Mouse (Mus musculus): ENCODE data around the gene Mapk3. TPM values are rescaled to one million over a fixed set of nuclear protein-coding genes. Genes with fewer than 3 reads are reported as not detected.
A peak's percentile ranks its signal among the peaks of the same experiment; 100 is the strongest.

Gene Mapk3
- polyA plus RNA-seq, 1 experiment from 2014 or later: 47.3 TPM

GRCm38 (mm10) chr7:126802134-126802889 lies 42.9 kb downstream of the Mapk3 start:
- Histone ChIP-seq H3K27ac (no peak overlapping the region), H3K36me3 (peaks cover 64% of the 10 kb centered on the region), H3K9me3 (replicated peaks) (no peaks in the 10 kb centered on the region), H3K27me3 (ENCODE audit: low read depth, poor library complexity, severe bottlenecking) (no peaks in the 10 kb centered on the region), H3K4me3 (no peak overlapping the region), H3K4me1 (peaks cover 27% of the 10 kb centered on the region)
- no peak for DNase-seq (ENCODE audit: low spot score)
- 87% methylated on average over 11 of the region's 11 CpGs for WGBS

DNA sequence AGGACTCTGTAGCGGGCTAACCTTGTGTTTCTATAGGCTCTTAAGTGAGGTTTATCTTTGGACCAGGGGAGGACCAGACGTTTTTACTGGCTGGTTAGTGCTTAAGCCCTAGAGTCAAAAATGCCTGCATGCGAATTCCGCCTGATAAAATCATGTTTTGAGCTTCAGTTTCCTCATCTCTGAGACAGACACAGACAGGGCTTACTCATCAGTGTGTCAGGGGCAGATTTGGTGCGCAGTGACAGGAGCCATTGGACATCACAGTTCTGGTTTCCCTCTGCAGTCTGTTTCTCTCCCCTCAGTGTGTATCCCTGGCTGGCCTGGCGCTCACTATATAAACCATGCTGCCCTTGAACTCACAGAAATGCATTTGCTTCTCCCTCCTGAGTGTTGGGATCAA lies 43.8 kb downstream of the Mapk3 start:
- H3K27ac ChIP-seq: no peak overlapping the region
- H3K36me3 ChIP-seq: peaks cover 62% of the 10 kb centered on the region
- H3K4me1 ChIP-seq: peaks cover 27% of the 10 kb centered on the region
- 90% methylated on average over 6 of the region's 6 CpGs for WGBS
- H3K27me3 ChIP-seq (ENCODE audit: low read depth, poor library complexity, severe bottlenecking): no peaks in the 10 kb centered on the region
- DNase-seq (ENCODE audit: low spot score): no peak
- no peaks in the 10 kb centered on the region for H3K9me3 ChIP-seq (replicated peaks)
- H3K4me3 ChIP-seq: no peak overlapping the region

DNA sequence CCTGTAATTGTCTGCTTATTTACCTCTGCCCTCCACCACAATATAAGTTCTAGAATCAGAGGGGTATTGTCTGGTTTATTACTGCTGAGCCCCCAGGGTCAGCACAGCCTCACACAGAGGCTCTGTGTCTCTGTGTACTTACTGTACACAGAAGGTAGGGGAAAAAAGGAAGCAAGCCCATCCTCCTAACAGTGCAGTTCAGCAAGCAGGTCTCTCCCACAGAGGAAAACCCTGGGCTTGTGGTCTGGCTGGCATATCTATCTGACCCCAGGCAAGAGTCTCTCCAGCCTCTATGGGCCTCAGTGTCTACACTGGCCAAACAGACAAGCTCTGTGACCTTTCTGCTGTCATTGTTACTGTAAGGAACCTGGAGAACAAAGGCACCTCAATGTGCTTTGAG lies 44.4 kb downstream of the Mapk3 start:
- H3K4me1 ChIP-seq: peaks cover 33% of the 10 kb centered on the region
- no peak overlapping the region for H3K4me3 ChIP-seq
- H3K9me3 ChIP-seq (replicated peaks): no peaks in the 10 kb centered on the region
- H3K27ac ChIP-seq: no peak overlapping the region
- DNase-seq (ENCODE audit: low spot score): no peak
- H3K27me3 ChIP-seq (ENCODE audit: low read depth, poor library complexity, severe bottlenecking): no peaks in the 10 kb centered on the region
- peaks cover 62% of the 10 kb centered on the region for H3K36me3 ChIP-seq

DNA sequence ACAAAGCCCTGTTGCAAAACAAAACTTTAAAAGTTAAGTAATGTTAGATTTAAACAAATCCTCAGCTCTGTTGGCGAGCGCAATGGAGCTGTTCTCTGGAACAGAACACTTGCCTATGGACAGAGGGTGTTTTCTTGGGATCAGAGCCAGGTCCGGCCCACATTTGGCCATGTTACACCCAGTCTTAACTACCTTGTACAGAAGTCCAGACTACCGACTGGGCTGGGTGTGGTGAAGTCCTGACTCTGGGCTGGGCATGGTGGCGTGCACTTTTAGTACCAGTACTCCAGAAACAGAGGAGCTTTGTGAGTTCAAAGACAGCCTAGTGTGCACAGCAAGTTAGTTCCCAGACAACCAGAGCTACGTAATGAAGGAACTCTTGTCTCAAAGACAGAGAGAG lies 47.6 kb downstream of the Mapk3 start:
- no peak overlapping the region for H3K4me3 ChIP-seq
- DNase-seq (ENCODE audit: low spot score): no peak
- 92% methylated on average over 6 of the region's 6 CpGs for WGBS

GRCm38 (mm10) chr7:126807405-126807804 lies 48.0 kb downstream of the Mapk3 start:
- H3K4me3 ChIP-seq: peak overlapping the region; percentile 71
- H3K27me3 ChIP-seq (ENCODE audit: low read depth, poor library complexity, severe bottlenecking): no peaks in the 10 kb centered on the region
- peaks cover 49% of the 10 kb centered on the region for H3K36me3 ChIP-seq
- peaks cover 29% of the 10 kb centered on the region for H3K4me1 ChIP-seq
- 0 out of 2 replicates have a peak overlapping the region, but pooled peaks have one; percentile 92 for H3K27ac ChIP-seq
- WGBS: 83% methylated on average over 4 of the region's 4 CpGs
- H3K9me3 ChIP-seq (replicated peaks): no peaks in the 10 kb centered on the region
- no peak for DNase-seq (ENCODE audit: low spot score)

More for the DNA sequence above, 47.6 kb downstream of the Mapk3 start:
- no peak overlapping the region for H3K27ac ChIP-seq
- H3K9me3 ChIP-seq (replicated peaks): no peaks in the 10 kb centered on the region
- H3K4me1 ChIP-seq: peaks cover 29% of the 10 kb centered on the region
- peaks cover 53% of the 10 kb centered on the region for H3K36me3 ChIP-seq
- H3K27me3 ChIP-seq (ENCODE audit: low read depth, poor library complexity, severe bottlenecking): no peaks in the 10 kb centered on the region

- H3K27ac ChIP-seq: peak overlapping the region; percentile 92
- no peaks in the 10 kb centered on the region for H3K9me3 ChIP-seq (replicated peaks)
- WGBS: 0% methylated on average over 43 of the region's 43 CpGs
- H3K36me3 ChIP-seq: peaks cover 35% of the 10 kb centered on the region
- peaks cover 29% of the 10 kb centered on the region for H3K4me1 ChIP-seq
- no peaks in the 10 kb centered on the region for H3K27me3 ChIP-seq (ENCODE audit: low read depth, poor library complexity, severe bottlenecking)
- peak; percentile 90 for DNase-seq (ENCODE audit: low spot score)
- H3K4me3 ChIP-seq: peak overlapping the region; percentile 71
Observed at GRCm38 (mm10) chr7:126808703-126809455, 49.5 kb downstream of the Mapk3 start.

- Histone ChIP-seq H3K27ac (peak overlapping the region; percentile 92), H3K36me3 (peaks cover 25% of the 10 kb centered on the region), H3K9me3 (replicated peaks) (no peaks in the 10 kb centered on the region), H3K4me1 (peaks cover 29% of the 10 kb centered on the region), H3K4me3 (peak overlapping the region; percentile 71; the same call in 1 of the 2 replicates), H3K27me3 (ENCODE audit: low read depth, poor library complexity, severe bottlenecking) (no peaks in the 10 kb centered on the region)
- DNase-seq (ENCODE audit: low spot score): no peak
- 68% methylated on average over 5 of the region's 5 CpGs for WGBS
Observed at GRCm38 (mm10) chr7:126809723-126810369, 50.4 kb downstream of the Mapk3 start.

Other genes with a start within 250 kb of the Mapk3 start
- gene Eif3c, start 193.2 kb upstream of the Mapk3 start, polyA plus RNA-seq (2016; fragmentation: Nextera tagmentation; extraction: Ambion mirVana): 230 and 241 TPM in 2 replicates
- gene Apobr, start 174.7 kb upstream of the Mapk3 start, polyA plus RNA-seq (2016; fragmentation: Nextera tagmentation; extraction: Ambion mirVana): 0.29 and 0.51 TPM in 2 replicates
- 27.0 and 27.8 TPM in 2 replicates for gene Cln3, start 173.8 kb upstream of the Mapk3 start, polyA plus RNA-seq (2016; fragmentation: Nextera tagmentation; extraction: Ambion mirVana)
- not detected in 2 replicates for gene Il27, start 164.7 kb upstream of the Mapk3 start, polyA plus RNA-seq (2016; fragmentation: Nextera tagmentation; extraction: Ambion mirVana)
- 0.45 and 0.78 TPM in 2 replicates for gene Nupr1, start 128.7 kb upstream of the Mapk3 start, polyA plus RNA-seq (2016; fragmentation: Nextera tagmentation; extraction: Ambion mirVana)
- gene Sgf29, start 110.3 kb upstream of the Mapk3 start, polyA plus RNA-seq (2016; fragmentation: Nextera tagmentation; extraction: Ambion mirVana): 69.0 and 69.2 TPM in 2 replicates
- gene Sult1a1, start 83.2 kb upstream of the Mapk3 start, polyA plus RNA-seq (2016; fragmentation: Nextera tagmentation; extraction: Ambion mirVana): 0.11 and 0.49 TPM in 2 replicates
- 177 and 237 TPM in 2 replicates for gene Bola2, start 64.2 kb upstream of the Mapk3 start, polyA plus RNA-seq (2016; fragmentation: Nextera tagmentation; extraction: Ambion mirVana)
- gene Slx1b, start 63.8 kb upstream of the Mapk3 start, polyA plus RNA-seq (2016; fragmentation: Nextera tagmentation; extraction: Ambion mirVana): 12.6 and 14.8 TPM in 2 replicates
- gene Coro1a, start 51.8 kb upstream of the Mapk3 start, polyA plus RNA-seq (2016; fragmentation: Nextera tagmentation; extraction: Ambion mirVana): 28.9 and 37.8 TPM in 2 replicates
- gene Gdpd3, start 6.7 kb downstream of the Mapk3 start, polyA plus RNA-seq (2016; fragmentation: Nextera tagmentation; extraction: Ambion mirVana): 0.83 and 1.5 TPM in 2 replicates
- gene Ypel3, start 17.4 kb downstream of the Mapk3 start, polyA plus RNA-seq (2016; fragmentation: Nextera tagmentation; extraction: Ambion mirVana): 51.7 and 84.9 TPM in 2 replicates
- 0.23 and 0.53 TPM in 2 replicates for gene Tbx6, start 21.9 kb downstream of the Mapk3 start, polyA plus RNA-seq (2016; fragmentation: Nextera tagmentation; extraction: Ambion mirVana)
- 450 and 462 TPM in 2 replicates for gene Ppp4c, start 32.9 kb downstream of the Mapk3 start, polyA plus RNA-seq (2016; fragmentation: Nextera tagmentation; extraction: Ambion mirVana)
- gene Fam57b, start 38.1 kb downstream of the Mapk3 start, polyA plus RNA-seq (2016; fragmentation: Nextera tagmentation; extraction: Ambion mirVana): 0.20 and 0.21 TPM in 2 replicates
- not detected in 2 replicates for gene 4930451I11Rik, start 72.0 kb downstream of the Mapk3 start, polyA plus RNA-seq (2016; fragmentation: Nextera tagmentation; extraction: Ambion mirVana)
- 1.0 and 1.9 TPM in 2 replicates for gene Doc2a, start 87.8 kb downstream of the Mapk3 start, polyA plus RNA-seq (2016; fragmentation: Nextera tagmentation; extraction: Ambion mirVana)
- 51.9 and 57.2 TPM in 2 replicates for gene Hirip3, start 102.4 kb downstream of the Mapk3 start, polyA plus RNA-seq (2016; fragmentation: Nextera tagmentation; extraction: Ambion mirVana)
- gene Ino80e, start 102.8 kb downstream of the Mapk3 start, polyA plus RNA-seq (2016; fragmentation: Nextera tagmentation; extraction: Ambion mirVana): 117 and 131 TPM in 2 replicates
- 48.5 and 56.4 TPM in 2 replicates for gene Taok2, start 125.1 kb downstream of the Mapk3 start, polyA plus RNA-seq (2016; fragmentation: Nextera tagmentation; extraction: Ambion mirVana)
- gene Tmem219, start 163.3 kb downstream of the Mapk3 start, polyA plus RNA-seq (2016; fragmentation: Nextera tagmentation; extraction: Ambion mirVana): 15.6 and 16.6 TPM in 2 replicates
- 19.5 and 20.3 TPM in 2 replicates for gene Kctd13, start 169.3 kb downstream of the Mapk3 start, polyA plus RNA-seq (2016; fragmentation: Nextera tagmentation; extraction: Ambion mirVana)
- 0.11 TPM in 1 of 2 replicates, not detected in the other for gene Asphd1, start 190.0 kb downstream of the Mapk3 start, polyA plus RNA-seq (2016; fragmentation: Nextera tagmentation; extraction: Ambion mirVana)
- gene Sez6l2, start 191.0 kb downstream of the Mapk3 start, polyA plus RNA-seq (2016; fragmentation: Nextera tagmentation; extraction: Ambion mirVana): 0.10 and 0.20 TPM in 2 replicates
- 89.4 and 99.5 TPM in 2 replicates for gene Cdipt, start 216.3 kb downstream of the Mapk3 start, polyA plus RNA-seq (2016; fragmentation: Nextera tagmentation; extraction: Ambion mirVana)
- gene Cdiptos, start 216.5 kb downstream of the Mapk3 start, polyA plus RNA-seq (2016; fragmentation: Nextera tagmentation; extraction: Ambion mirVana): 0.81 and 1.0 TPM in 2 replicates